Mouse (Mus musculus) common myeloid progenitor, adult 5-6 weeks (primary cell): ENCODE measurements around the gene D5Ertd579e. TPM values are rescaled to one million over a fixed set of nuclear protein-coding genes. Genes with fewer than 3 reads are reported as not detected.
A peak's percentile ranks its signal among the peaks of the same experiment; 100 is the strongest.

Source experiments
- ATAC-seq: replicated peaks from 2 replicates; pipeline ENCODE4 v1.8.0; 2016; ENCODE audit warnings: low read depth, mild to moderate bottlenecking, moderate TSS enrichment, inconsistent platforms; ENCODE audit not compliant: poor library complexity, severe bottlenecking
- total RNA-seq: library from RNA; stranded (forward); fragments of 200-1000, 187-1606 nt; gene quantifications from 2 replicates; pipeline ENCODE4 v1.2.3, GENCODE M21; 2017

D5Ertd579e gene
- 28.0 and 44.8 TPM in 2 replicates for total RNA-seq

DNA sequence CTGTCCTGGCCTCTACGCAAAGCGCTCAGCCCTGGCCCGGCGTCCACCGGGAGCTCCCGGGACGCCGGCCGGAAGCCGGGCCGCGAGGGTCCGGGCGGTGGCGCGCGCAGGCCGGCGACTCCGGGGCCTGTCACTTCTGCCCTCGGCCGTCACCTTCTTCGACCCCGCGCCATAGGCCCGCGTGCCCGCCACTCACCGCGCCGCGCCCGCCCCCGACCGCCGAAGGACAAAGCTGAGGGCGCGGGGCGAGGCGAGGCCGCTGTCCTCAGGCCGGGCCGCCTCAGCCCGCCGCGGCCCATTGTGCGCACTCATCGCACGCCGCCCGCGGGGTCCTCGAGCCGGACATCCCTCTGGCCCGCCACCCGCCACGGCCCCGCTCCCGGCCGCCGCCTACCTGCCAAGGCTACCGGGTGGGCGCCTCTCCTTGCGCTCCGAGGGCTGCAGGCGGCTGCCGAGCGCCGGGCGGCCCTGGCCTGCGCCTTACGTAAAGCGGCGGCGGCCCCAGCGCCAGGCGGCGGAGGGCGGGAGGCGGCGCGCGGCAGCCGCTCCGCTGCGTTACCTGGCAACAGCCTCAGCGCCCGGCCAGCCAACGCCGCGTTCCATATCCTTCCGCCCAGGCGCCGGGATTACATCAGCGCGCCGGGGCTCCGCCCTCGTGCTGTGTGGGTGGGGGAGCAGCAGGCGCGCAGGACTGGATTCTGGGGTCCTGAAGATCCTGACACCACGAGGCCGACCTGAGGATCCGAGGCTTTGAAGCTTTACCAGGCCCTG lies at the start of gene D5Ertd579e:
Gene D5Ertd579e (minus strand): TSS at position 564 of the 771 bp plus-strand sequence.
- peak; percentile 87 for ATAC-seq

DNA sequence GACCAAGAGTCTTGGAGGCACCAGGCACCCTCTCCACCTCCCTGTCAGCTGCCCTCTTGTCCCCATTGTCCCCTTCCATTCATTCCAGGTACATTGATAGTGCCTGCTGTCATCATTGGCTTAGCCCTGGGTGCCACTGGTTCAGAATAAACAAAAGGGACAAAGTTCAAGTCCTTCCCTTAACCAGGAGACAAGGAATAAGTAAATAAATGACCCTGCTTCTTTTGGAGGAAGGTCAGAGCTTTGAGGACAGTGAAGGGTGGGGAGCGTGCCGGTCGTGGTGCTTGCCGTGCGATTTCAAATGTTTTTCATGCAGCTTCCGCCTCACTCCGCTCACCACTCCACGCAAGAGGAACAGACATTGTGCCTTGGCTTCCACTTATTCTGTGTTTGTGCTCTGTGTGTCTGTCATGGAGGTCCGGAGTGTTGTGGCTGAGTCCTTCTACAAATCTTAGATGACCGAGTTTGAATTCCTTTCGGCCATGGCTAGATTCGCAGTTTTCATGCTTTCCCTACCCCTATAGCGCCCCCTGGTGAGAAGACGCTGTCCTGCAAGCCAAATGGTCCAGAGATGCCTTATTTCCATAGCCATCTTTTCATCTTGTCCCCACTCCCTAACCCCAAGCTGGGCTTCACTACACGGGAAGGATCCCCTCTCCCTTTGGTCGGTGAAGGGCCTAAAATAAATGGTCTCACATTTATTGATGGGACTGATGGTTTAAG lies 46.5 kb upstream of the D5Ertd579e start:
- ATAC-seq, result peak; percentile 68

DNA sequence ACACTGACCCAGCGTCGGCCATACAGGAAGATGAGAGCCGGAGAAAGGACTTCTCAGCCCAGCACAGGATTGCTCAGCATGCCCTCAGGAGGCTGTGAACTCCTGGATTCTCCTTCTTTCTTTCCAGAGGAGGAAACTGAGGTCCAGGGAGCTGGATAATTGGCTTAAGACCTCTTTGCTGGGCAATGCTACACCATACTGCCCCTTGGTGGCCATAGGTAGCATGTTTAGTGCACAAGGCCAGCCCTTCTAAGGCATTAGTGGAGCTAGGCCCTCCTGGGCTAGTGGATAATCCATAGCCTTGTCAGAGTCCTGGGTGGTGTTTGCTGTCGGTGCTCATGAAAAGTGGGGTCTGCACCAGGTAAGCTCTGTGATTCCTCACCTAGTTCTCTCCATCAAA lies 44.0 kb upstream of the D5Ertd579e start:
- ATAC-seq, result peak; percentile 40; the same call in 1 of the 2 replicates

DNA sequence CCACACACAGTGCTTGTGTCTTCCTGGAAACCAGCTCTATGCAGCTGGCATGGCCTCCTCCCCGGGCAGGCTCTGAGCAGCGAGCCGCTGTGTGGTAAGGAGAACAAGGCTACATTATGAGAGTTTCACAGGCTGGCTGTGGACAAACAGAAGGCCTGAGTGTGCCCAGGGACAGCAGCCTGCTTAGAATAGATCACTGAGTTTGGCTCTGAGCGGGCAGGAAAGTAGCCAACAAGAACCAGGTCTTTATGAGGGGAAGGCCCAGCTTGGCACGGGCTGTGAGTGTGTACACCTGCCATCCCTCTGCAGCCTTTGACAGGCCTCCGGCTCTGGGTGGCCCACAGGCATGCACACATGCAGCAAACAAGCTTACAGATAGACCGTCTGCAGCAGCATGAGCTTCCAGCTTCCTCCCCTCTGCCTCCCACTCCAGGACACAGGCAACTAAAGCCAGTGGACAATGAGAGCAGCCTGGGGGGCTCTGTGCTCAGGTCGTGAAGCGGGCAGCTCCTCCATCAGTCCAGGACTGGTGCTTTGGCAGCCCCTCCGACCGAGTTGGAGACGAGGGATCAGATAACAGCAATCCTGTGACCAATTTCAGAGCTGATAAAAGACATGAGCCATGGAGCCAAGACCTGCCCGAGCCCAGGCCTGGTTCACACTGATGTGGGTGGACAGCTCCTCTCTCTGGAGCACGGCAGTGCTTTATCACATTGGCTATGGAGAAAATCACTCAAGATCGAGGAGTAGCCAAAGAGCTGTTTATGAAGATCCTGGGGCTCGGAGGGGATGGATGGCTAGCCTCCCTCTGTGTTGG lies 43.2 kb upstream of the D5Ertd579e start:
- no peak for ATAC-seq

DNA sequence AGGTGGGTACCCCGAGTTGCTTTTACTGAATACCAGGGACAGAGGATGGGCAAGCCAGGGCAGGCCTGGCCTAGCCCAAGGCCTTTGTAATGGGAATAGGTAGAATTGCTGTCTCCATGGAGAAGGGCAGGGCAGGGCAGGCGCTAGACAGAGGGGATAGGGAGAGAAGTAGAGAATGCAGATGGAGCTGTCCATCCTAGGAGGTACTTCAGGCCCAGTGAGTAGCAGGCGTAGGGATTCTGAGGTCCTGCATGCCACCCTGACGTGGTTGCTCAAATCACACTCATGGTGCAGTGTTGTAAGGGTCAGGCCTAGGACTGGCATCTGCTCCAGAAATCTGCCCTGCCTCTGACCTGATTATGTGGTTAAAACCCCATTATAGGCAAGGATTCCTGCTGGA lies 41.9 kb upstream of the D5Ertd579e start:
- no peak for ATAC-seq

GRCm38 (mm10) chr5:36736009-36736408 lies 40.2 kb upstream of the D5Ertd579e start:
- peak; percentile 96 for ATAC-seq

GRCm38 (mm10) chr5:36735106-36735505 lies 39.3 kb upstream of the D5Ertd579e start:
- ATAC-seq, result no peak

- ATAC-seq, result no peak
These were observed 37.6 kb upstream of the D5Ertd579e start for GRCm38 (mm10) chr5:36733405-36733804.

DNA sequence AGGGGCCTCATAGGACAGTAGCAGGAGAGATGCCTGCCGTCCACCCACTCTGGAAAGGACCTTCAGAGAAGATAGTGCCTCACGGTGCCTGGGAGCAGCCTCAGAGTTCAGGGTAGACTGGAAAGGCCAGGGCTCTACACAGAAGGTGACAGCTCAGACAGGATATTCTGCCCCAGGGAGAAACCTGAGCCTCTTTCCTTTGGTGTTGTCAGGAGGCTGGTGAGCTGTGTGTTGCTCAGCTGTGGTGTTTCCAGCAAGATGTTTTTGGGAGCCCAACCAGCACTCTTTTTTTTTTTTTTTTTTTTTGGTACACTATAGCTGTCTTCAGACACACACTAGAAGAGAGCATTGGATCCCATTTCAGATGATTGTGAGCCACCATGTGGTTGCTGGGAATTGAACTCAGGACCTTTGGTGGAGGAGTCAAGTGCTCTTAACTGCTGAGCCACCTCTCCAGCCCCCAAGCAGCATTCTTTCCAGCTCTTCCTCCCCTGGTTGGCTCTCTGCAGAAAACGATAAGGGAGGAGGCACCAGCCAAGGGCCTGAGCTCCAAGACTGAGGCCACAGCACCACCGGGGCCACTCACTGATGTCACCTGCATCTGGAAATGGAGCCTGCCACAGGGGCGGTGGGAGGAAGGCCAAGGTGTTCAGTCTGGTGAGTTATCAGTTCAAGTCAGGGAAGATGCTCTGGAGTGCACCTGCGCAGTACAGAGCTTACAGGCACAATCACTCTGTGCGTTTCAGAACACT lies 36.3 kb upstream of the D5Ertd579e start:
- no peak for ATAC-seq

DNA sequence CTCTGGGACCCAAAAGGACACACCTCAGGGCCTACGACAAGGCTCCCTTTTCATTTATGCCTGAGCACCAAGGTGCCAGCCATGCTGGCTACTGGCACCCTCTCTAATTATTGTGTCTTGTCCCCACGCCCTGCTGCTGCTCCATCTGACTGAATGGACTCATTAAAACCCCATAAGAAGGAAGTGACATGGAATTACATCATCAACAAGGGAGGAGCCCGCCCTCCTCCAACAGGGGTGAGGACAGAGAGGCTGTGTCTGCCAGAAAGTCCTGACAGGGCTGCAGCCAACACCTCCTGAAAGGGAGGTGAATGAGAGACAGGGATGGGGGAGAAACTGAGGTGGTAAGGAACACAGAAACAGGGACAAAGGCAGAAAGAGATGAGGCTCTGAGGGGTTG lies 34.9 kb upstream of the D5Ertd579e start:
- 0 out of 2 replicates have a peak, but pooled peaks have one; percentile 36 for ATAC-seq

GRCm38 (mm10) chr5:36729923-36730322 lies 34.1 kb upstream of the D5Ertd579e start:
- ATAC-seq, result no peak

- no peak for ATAC-seq
These were observed 33.3 kb upstream of the D5Ertd579e start for GRCm38 (mm10) chr5:36729086-36729473.

DNA sequence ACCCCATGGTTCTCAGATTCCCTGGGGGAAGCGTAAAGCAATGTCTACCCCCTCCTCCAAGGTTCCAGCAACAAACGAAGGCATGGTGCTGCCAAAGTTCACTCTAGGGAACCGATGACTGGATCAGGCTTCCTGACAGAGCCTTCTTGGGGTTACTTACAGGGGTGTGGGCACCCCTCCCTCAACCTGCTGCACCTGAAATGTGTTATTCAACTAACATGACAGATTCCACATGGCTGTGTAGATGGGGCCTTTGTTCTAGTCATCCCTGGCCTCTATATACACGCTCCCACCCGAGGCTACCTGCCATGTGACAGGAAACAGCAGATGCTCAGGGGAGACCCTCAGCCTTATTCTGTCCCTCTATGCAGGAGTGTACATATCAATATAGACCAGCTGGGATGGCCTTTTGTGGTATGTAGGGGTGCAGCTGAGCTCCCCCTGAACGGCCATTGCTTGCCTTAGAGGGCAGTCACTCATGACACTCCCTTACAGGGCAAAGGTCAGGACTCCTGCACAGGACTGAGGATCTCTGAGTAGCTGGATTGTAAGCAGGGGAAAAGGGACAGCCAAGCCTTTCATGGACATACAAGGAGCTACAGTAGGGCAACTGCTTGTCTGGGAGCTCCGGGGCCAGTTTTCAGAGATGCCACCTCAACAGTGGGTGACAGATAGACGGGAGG lies 32.7 kb upstream of the D5Ertd579e start:
- ATAC-seq, result no peak

GRCm38 (mm10) chr5:36727776-36728175 lies 32.0 kb upstream of the D5Ertd579e start:
- no peak for ATAC-seq

DNA sequence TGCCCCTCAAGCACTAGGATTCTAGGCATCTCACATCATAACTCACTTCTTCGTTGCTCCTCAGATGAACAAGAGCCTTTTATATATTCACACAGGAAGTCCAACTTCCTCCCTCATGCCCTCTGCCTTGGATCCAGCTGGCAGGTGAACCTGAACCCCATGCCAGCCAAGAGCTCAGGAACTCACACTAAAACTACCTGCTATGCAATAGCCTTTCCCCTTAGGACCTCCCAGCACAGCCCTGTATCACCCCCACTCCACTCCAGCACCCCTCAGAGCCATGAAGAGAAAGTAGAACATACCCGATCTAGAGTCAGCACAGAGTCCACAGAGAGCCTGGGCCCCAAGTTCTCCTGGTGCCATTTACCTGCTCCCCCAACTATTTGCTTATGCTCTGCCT lies 31.3 kb upstream of the D5Ertd579e start:
- ATAC-seq, result no peak

DNA sequence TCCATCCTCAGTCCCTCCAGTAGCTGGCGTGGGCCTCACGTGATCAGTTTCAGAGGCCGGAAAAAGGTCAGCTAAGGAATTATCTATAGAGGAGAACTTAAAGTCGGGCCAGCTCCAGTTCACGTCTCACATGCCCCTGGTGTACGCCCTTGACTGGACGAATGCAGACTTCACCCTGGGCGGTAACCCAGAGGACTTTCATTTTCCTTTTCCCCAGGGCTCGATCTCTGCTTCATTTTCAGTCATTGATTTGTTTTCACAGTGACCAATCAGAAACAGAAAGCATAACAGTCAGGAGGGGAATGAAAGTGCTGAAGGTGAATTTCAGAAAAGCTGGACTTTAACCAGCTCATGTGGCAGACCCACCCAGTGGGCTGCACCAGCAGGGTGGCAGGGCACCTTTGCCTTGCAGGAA lies 30.6 kb upstream of the D5Ertd579e start:
- peak; percentile 62 for ATAC-seq

GRCm38 (mm10) chr5:36725861-36726260 lies 30.0 kb upstream of the D5Ertd579e start:
- no peak for ATAC-seq

GRCm38 (mm10) chr5:36724274-36724673 lies 28.4 kb upstream of the D5Ertd579e start:
- no peak for ATAC-seq

DNA sequence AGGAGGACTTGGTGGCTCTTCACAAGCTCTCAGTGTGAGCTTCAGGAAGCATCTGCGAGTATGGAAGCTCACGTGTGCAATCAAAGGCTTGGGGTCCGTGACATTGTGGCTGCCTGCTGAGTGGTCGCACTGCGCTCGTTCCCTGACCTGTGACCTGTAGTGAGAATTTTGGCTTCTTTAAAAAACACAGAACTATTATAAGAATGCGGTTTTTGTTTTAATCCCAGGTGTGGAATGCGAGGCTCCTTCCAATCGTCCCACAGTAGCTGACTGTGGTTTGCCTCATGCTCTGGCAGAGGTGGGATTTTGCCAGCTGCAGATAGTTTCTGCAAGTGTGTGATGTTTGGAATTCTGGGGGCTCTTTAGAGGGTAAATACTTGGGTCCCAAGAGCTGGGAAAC lies 27.5 kb upstream of the D5Ertd579e start:
- no peak for ATAC-seq
